26 mouse cellular contexts compared by ENCODE assay signal in genomic region chr5:8544512-8544911, GRCm38 (mm10).
DNase-seq lines count a peak whose midpoint lies in the region; ATAC-seq and TF ChIP-seq lines count a peak whose summit lies in the region.
"Had no signal": no experiment of that assay in that cellular context is flagged by ENCODE, and none has a peak within 500 bp of the region (broad histone marks: within the 10 kb centered on the region; RNA-seq: fewer than 3 reads in every experiment).

No protein-coding gene starts in this region.

- 0 out of 2 replicates have a peak, but pooled peaks have one; percentile 32 for ATAC-seq in forebrain, embryonic 11.5 days (replicated peaks; ENCODE audit: low FRiP score)
- ATAC-seq in forebrain, embryonic 16.5 days: no peak
- ATAC-seq in intestine, postnatal 0 days: no peak
- ATAC-seq: inflammation-experienced regulatory T-cells, adult 6 months; midbrain, embryonic 16.5 days had no signal

- 71% methylated on average over 1 of the region's 5 CpGs for WGBS in forebrain, embryonic 11.5 days
- 38% methylated on average over 2 of the region's 5 CpGs for whole genome bisulfite sequencing in forebrain, embryonic 16.5 days
- WGBS in intestine, postnatal 0 days: 65% methylated on average over 4 of the region's 5 CpGs

- no peaks in the 10 kb centered on the region for H3K9me3 ChIP-seq in forebrain, embryonic 11.5 days (ENCODE audit: control insufficient read depth, low read length)
- no peaks in the 10 kb centered on the region for H3K9me3 ChIP-seq in forebrain, embryonic 16.5 days (ENCODE audit: control insufficient read depth, low read length)
- no peaks in the 10 kb centered on the region for H3K9me3 ChIP-seq in intestine, postnatal 0 days (ENCODE audit: control insufficient read depth)
- H3K9me3 ChIP-seq: heart, embryonic 15.5 days; limb, embryonic 12.5 days; stomach, embryonic 15.5 days had no signal

- 0 out of 2 replicates have a peak, but pooled peaks have one; percentile 8 for TF ChIP-seq CTCF in layer of hippocampus, adult 2 months (conservative IDR thresholded peaks at IDR 0.05)
- no peak for TF ChIP-seq CTCF in brain, embryonic 14.5 days (IDR thresholded peaks at IDR 0.05; ENCODE audit: borderline replicate concordance, extremely low read depth, insufficient read depth, insufficient read length)
- TF ChIP-seq CTCF in intestine, postnatal 0 days (IDR thresholded peaks at IDR 0.05; ENCODE audit: low read depth): no peak

- H3K4me2 ChIP-seq in forebrain, embryonic 11.5 days (ENCODE audit: low read depth, low read length, severe bottlenecking): no peak overlapping the region
- no peak overlapping the region for H3K4me2 ChIP-seq in forebrain, embryonic 16.5 days (ENCODE audit: low read length)
- no peak overlapping the region for H3K4me2 ChIP-seq in intestine, postnatal 0 days (replicated peaks; ENCODE audit: low read depth)
- H3K4me2 ChIP-seq: heart, embryonic 15.5 days; hindbrain, embryonic 14.5 days; limb, embryonic 12.5 days; liver, embryonic 11.5 days; stomach, embryonic 15.5 days had no signal

- H3K9ac ChIP-seq in forebrain, embryonic 11.5 days (ENCODE audit: low read length): no peak overlapping the region
- no peak overlapping the region for H3K9ac ChIP-seq in forebrain, embryonic 16.5 days (replicated peaks; ENCODE audit: low read depth, low read length)
- no peak overlapping the region for H3K9ac ChIP-seq in intestine, postnatal 0 days (ENCODE audit: low read depth, low read length)
- H3K9ac ChIP-seq: heart, embryonic 15.5 days; hindbrain, embryonic 14.5 days; limb, embryonic 12.5 days; stomach, embryonic 15.5 days had no signal

- no peak for TF ChIP-seq POLR2A in brain, embryonic 14.5 days (IDR thresholded peaks at IDR 0.05; ENCODE audit: borderline replicate concordance, extremely low read depth, insufficient read depth, insufficient read length, poor library complexity, severe bottlenecking)

- no peaks in the 10 kb centered on the region for H3K4me1 ChIP-seq in forebrain, embryonic 11.5 days (replicated peaks; ENCODE audit: control insufficient read depth, insufficient read depth, low read length)
- no peaks in the 10 kb centered on the region for H3K4me1 ChIP-seq in forebrain, embryonic 16.5 days (replicated peaks; ENCODE audit: control insufficient read depth, insufficient read depth, low read length)
- no peaks in the 10 kb centered on the region for H3K4me1 ChIP-seq in intestine, postnatal 0 days (replicated peaks; ENCODE audit: control insufficient read depth, insufficient read depth, low read length)
- H3K4me1 ChIP-seq: heart, embryonic 15.5 days; stomach, embryonic 15.5 days had no signal

- H3K27ac ChIP-seq in forebrain, embryonic 11.5 days (ENCODE audit: low read depth, low read length): no peak overlapping the region
- H3K27ac ChIP-seq in forebrain, embryonic 16.5 days (ENCODE audit: low read length): no peak overlapping the region
- no peak overlapping the region for H3K27ac ChIP-seq in layer of hippocampus, adult 2 months
- H3K27ac ChIP-seq in intestine, postnatal 0 days (ENCODE audit: low read depth, low read length): no peak overlapping the region
- H3K27ac ChIP-seq: heart, embryonic 15.5 days; hindbrain, embryonic 14.5 days; limb, embryonic 12.5 days; stomach, embryonic 15.5 days had no signal

- no peaks in the 10 kb centered on the region for H3K27me3 ChIP-seq in forebrain, embryonic 11.5 days (ENCODE audit: control insufficient read depth, insufficient read depth, low read length)
- no peaks in the 10 kb centered on the region for H3K27me3 ChIP-seq in forebrain, embryonic 16.5 days (replicated peaks; ENCODE audit: control insufficient read depth, insufficient read depth, low read length)
- H3K27me3 ChIP-seq in intestine, postnatal 0 days (replicated peaks; ENCODE audit: control insufficient read depth, insufficient read depth, low read length): no peaks in the 10 kb centered on the region
- H3K27me3 ChIP-seq: heart, embryonic 15.5 days; limb, embryonic 12.5 days; stomach, embryonic 15.5 days had no signal

- H3K36me3 ChIP-seq in forebrain, embryonic 11.5 days (ENCODE audit: control insufficient read depth, insufficient read depth, low read length): no peaks in the 10 kb centered on the region
- no peaks in the 10 kb centered on the region for H3K36me3 ChIP-seq in forebrain, embryonic 16.5 days (ENCODE audit: control insufficient read depth, insufficient read depth)
- H3K36me3 ChIP-seq in intestine, postnatal 0 days (ENCODE audit: control insufficient read depth, insufficient read depth): no peaks in the 10 kb centered on the region
- H3K36me3 ChIP-seq: heart, embryonic 15.5 days; limb, embryonic 12.5 days; stomach, embryonic 15.5 days had no signal

- no peak overlapping the region for H3K4me3 ChIP-seq in forebrain, embryonic 11.5 days (ENCODE audit: low read depth, low read length)
- no peak overlapping the region for H3K4me3 ChIP-seq in forebrain, embryonic 16.5 days (replicated peaks; ENCODE audit: low read length)
- H3K4me3 ChIP-seq in layer of hippocampus, adult 2 months: no peak overlapping the region
- H3K4me3 ChIP-seq in intestine, postnatal 0 days (ENCODE audit: low read depth, low read length): no peak overlapping the region
- H3K4me3 ChIP-seq: heart, embryonic 15.5 days; limb, embryonic 12.5 days; myocyte; stomach, embryonic 15.5 days had no signal

- DNase-seq in forebrain, embryonic 11.5 days (ENCODE audit: low spot score): no peak
- no peak for DNase-seq in layer of hippocampus, adult 2 months (ENCODE audit: low spot score in 2 of 2)
- no peak for DNase-seq in layer of hippocampus, postnatal 14 days (ENCODE audit: low spot score in 2 of 2)
- DNase-seq in ES-CJ7 (ENCODE audit: low read depth, low spot score): peak; percentile 76
- DNase-seq in brain, embryonic 14.5 days (ENCODE audit: low read depth): peak; percentile 13
- DNase-seq: adrenal gland, postnatal 36 days; cerebellum, adult 11 months; cerebellum, adult 9-11 months; gastrocnemius, postnatal 36 days; heart, postnatal 36 days; kidney, adult 2 months; kidney, postnatal 10 days; layer of hippocampus, postnatal 36 days; lung, adult 18-20 months; lung, postnatal 10 days; thymus, adult 2 months had no signal

Comparison
In these comparisons a context has a peak if more than half of its experiments do, and no peak if none do; other contexts are left out.
1. DNase-seq: peak in ES-CJ7 (single experiment) and brain, embryonic 14.5 days (single experiment); none in forebrain, embryonic 11.5 days (single experiment), layer of hippocampus, adult 2 months (0 of 2) and layer of hippocampus, postnatal 14 days (0 of 2).